Mouse (Mus musculus): ENCODE data around the gene Trim15. TPM values are rescaled to one million over a fixed set of nuclear protein-coding genes. Genes with fewer than 3 reads are reported as not detected.
"Not testable (repeated sequence)": the region's sequence is repeated elsewhere in the genome, so short reads cannot be mapped to it uniquely, and the experiment has no call there.

Gene Trim15
- under 1 TPM in 1 of 2 experiments, not detected in 1; 0.79 TPM for polyA plus RNA-seq (2017; shearing (Covaris generic))

DNA sequence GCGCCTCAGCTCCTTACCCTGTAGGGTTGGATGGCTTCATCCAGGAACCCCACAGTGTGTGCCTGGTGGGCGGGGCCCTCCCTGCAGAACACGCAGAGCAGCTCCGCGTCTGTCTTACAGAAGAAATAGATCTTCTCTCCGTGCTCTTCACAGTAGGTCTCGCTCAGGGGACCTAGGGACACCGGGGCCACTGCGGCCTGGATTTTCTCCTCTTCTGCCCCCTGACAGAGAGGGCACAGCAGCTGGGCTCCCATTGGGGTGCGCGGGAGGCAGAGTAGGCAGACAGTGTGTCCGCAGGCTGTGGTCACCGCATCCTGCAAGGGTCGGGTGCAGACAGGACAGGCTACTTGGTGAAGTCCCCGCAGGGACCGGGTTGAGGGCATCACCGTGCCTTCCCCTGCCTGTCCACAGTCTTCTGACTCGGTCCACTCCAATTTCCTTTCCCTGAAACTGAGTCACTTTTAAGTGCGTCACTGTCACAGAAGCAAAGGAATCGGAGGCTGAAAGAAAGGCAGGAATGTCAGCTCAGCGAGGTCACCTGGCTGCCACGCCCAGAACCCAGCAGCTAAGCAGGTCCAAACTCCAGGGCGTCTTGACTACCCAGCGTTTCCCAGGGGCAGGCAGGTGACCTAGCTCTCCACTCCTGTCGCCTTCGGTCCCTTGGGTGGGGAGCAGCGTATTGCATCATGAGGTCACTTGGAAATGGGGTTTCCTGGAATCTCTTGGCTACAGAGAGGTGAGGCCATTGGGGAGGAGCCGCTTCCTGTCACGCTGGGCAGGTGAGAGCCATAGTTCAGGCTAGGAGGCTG is at the start of gene Trim15:
Gene Trim15, minus strand, starts transcription at position 492 of the 809 bp plus-strand sequence.
- no peak for ATAC-seq

DNA sequence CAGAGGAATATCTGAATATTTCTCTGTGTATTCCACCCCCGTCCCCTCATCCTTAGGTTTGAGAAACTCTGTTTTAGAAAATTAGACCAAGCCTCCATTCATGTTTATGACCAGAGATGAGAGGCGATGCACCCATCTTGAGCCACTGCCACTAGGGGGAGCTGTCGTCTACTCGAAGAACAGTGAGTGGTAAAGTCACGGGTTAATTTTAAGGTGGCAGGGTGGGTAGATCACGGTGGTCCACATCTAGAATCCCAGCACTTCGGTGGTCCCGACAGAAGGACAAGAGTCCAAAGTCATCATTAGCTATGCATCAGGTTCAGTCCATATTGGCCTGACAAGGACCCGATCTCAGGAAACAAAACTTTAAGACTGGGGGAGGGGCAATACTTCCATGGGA is 48.1 kb upstream of the Trim15 start:
- ATAC-seq: peak; percentile 41

DNA sequence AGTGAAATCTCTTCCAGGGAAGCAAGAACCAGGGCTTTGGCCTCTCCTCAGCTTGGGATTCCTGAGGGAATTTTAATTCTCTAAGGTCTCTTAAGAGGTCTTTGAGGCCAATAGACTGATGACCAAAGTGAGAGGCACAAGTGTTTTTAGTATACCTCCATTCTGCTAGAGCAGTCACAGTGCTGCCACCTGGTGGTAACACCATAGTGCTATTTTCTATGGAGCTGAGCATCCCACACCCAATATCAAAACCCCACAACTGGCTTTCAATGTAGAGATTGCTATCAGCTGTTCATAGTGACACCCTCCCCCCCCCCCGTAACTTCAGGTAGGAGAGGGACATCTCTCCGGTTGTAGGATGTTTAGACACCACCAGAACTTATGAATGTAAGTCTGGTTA is 47.1 kb upstream of the Trim15 start:
- ATAC-seq: peak; percentile 77

DNA sequence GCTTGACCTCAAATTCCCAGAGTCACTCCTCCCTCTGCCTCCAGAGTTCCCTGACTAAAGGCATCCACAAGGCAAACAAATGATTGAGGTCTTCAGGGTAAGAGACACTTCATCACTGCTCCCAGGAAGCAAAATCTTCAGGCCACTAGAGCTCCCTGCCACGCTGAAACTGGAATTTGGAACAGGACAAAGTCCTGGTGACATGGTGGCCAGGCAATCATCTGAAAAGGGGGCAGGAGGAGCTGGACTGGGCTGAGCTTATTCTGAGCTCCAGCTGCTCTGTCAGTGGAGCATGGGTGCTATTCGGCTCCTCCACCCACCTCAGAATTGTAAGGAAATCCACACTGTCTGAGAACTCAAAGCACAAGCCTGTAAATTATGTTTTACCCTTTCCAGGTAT is 45.0 kb upstream of the Trim15 start:
- no peak for ATAC-seq

DNA sequence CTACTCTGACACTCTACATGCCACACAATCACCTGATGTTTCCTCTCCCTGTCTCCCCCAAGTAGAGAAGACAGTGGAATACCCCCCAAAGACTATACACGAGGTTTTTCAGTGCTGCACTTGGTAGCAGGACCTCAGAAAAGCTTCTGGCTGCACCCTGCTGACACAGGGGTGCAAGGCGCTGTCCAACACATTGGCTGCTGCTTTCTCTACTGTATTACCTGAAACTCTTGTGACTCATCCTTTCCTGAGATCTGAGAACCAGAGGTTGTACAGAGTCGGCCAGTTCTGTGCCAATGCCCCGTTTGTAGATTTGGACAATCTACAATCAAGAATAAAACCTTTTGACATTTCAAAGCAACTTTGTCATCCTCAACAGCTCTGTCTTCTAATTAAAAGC is 42.8 kb upstream of the Trim15 start:
- ATAC-seq: no peak

DNA sequence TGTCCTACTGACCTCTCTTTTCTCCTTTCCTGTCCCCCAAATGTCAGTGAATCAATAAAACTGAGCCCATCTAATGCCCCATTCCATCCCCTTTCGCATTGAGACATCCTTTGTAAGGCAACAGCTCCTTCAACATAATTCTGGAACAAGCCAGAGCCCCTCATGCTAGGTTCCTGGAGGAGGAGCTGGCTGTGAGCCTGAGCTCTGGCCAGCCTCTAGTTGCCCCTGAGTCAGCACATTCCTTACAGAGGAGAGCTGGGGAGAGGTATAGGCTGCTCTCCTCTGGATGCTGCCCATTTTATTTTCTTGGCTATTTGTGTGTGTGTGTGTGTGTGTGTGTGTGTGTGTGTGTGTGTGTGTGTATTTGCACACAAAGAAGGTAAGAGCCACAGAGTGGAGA is 41.2 kb upstream of the Trim15 start:
- ATAC-seq: no peak

DNA sequence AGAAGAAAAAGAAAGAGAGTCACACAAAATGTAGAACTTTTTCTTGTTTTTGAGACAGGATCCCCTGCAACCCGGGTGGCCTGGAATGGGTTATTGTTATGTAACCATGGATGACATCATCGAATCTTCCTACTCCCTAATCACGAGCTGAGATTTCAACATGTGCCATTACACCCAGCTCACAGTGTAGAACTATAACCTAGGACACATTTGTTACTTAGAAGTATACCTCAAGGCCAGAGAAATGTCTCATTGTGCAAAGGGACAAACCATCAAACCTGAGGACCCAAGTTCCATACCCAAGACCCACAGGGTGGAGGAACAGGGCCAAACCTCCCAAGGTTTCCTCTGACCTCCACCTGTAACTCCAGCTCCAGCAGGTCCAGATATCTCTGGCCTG is 36.6 kb upstream of the Trim15 start:
- ATAC-seq: no peak

DNA sequence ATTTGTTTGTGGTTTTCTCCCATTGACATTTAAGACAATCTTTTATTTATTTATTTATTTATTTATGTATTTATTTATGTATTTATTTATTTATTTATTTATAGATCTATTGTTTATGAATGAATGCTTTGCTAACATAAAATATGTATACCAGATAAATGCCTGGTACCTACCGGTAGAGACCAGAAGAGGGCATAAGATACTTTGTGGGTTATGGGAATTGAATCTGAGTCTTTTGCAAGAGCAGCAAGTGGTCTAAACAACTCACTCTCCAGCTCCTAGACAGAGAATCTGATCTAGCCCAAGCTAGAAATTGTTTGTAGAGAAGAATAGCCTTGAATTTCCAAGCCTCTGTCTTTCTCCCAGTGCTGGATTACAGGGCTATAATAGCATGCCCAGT is 33.7 kb upstream of the Trim15 start:
- ATAC-seq: no peak

DNA sequence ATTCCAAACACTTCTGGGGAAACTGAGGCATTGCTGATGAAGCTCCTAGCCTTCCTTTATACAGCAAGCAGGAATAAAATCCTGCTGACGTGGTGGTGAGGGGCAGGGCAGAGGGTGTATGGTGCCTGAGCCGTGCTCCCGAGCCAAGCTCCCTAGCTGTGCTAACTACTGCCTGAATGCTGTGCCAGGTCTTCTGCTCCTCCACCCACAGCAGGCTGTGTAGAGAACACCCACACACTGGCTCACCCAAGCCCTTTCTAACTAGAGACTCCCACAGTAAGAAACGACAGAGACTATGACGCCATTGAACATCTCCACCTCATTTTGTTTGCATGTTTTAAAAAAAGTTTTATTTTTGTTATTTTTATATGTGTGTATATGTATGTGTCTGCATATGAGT is 33.0 kb upstream of the Trim15 start:
- ATAC-seq: no peak

DNA sequence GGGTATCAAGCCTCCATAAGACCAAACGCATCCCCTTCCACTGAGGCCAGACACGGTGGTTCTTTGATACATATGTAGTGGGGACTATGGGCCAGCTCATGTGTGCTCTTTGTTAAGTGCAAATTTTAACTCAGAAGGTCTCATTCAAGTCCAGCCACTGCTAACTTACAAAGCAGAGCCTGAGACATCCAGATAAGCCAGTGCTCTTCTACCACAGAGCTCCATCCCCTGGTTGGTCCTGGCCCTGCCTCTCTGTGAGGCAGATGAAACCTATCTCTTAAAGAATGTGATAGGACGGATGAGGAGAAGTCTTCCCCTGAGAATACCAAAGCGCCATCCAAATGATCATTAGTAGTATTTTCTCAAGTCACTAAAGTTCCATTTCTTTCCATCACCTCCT is 32.4 kb upstream of the Trim15 start:
- no peak for ATAC-seq

DNA sequence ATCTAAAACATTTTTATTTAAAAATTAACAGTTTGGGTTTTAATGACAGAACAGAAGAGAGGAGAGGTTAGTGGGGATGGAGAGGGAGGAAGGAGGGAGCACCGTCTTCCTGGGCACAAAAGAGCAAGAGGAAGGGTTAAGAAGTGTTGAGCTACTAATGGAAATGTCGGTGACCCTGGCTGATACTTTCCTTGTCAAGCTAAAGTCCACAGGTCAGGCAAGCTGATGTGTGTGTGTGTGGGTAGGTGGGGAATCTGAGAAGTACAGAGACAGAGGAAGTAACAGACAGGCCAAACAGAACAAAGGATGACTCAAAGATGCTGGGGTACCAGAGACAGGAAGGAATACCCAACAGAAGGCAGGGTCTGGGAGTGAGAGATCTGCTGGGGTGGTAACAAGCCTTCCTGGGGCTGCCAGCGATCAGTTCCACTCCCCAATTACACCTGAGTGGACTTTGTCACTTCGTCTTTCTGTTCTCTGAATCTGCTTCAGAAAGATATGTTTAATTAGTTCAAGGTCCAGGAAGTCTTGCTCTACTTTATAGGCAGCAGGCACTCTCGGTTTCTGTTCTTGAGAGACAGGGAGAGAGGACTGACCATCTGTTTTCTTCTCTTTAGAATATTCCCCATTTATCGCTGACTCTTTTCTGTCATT is 30.7 kb upstream of the Trim15 start, which contains the start of gene Trim31:
Gene Trim31, plus strand, starts transcription at position 567 of the 654 bp plus-strand sequence.
- no peak for ATAC-seq

DNA sequence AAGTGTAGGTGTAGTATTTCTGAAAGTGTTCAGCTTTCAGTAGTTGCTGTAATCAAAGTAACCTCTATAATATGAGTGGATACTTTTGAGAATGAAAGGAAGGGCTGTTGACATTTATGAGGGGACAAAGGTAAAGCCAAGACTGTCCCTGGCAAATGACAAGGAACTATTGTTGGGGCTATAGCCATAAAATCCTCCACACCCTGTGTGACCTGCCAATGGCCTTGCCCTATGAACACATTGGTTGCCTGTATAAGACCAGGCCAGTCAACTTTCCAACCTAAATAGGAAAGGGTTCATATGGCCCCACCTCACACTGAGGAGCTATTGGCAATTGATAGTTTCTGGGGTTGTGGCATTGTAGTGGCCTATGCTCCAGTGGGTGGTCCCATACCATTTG is 30.1 kb upstream of the Trim15 start:
- no peak for ATAC-seq

DNA sequence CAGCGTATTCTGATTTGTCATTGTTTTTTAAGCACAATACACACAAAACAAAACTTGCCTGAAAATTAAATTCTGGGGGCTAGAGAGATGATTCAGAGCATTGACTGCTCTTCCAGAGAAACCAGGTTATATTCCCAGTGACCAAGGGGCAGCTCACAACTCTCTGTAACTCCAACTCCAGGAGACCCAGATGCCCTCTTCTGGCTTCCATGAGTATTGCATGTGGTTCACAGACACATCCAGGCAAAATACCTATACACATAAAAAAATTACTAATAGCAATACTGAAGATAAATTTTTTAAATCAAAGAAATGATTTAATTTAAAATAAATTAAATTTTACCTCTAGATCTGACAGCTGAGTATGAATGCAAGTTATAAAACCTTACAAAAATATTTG is 29.6 kb upstream of the Trim15 start:
- no peak for ATAC-seq

DNA sequence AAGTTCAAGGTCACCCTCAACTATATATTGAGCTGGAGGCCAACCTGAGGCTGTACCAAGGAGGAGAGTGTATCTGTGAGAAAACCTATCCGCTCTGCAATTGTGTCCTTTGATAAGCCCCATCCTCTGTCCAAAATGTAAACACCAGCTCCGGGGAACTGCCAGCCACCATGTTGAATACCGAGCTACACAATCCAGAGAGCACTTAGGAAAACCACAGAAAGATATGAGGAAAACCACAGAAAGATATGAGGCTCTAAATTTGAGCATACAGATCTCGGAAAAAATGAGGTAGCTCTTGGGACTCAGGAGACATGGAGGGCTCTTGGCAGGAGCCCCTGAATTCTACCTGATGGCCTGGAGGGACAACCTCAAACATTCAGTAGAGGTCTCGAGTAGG is 26.4 kb upstream of the Trim15 start:
- no peak for ATAC-seq

DNA sequence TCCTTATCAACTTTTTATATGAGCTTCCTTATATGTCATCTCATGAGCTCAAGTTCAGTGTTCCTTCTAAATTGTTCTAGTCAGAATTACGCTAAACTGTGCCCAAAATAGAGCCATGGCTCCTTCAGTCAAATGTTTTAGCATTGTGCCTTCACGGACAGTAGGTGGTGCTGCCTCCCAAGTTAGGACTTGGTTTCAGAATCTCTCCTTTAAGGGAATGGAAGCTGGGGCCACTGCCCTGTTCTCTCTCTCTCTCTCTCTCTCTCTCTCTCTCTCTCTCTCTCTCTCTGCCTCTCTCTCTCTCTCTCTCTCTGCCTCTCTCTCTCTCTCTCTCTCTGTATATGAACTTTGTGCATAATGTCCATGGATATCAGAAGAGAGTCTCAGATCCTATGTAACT is 25.4 kb upstream of the Trim15 start:
- ATAC-seq: peak; percentile 69

DNA sequence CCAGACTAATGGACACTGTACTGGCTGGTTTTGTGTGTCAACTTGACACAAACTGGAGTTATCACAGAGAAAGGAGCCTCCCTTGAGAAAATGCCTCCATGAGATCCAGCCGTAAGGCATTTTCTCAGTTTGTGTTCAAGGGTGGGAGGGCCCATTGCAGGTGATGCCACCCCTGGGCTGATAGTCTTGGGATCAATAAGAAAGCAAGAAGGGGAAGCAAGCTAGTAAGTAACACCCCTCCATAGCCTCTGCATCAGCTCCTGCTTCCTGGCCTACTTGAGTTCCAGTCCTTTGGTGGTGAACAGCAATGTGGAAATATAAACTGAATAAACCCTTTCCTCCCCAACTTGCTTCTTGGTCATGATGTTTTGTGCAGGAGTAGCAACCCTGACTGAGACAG is 24.5 kb upstream of the Trim15 start:
- ATAC-seq: not testable (repeated sequence)

DNA sequence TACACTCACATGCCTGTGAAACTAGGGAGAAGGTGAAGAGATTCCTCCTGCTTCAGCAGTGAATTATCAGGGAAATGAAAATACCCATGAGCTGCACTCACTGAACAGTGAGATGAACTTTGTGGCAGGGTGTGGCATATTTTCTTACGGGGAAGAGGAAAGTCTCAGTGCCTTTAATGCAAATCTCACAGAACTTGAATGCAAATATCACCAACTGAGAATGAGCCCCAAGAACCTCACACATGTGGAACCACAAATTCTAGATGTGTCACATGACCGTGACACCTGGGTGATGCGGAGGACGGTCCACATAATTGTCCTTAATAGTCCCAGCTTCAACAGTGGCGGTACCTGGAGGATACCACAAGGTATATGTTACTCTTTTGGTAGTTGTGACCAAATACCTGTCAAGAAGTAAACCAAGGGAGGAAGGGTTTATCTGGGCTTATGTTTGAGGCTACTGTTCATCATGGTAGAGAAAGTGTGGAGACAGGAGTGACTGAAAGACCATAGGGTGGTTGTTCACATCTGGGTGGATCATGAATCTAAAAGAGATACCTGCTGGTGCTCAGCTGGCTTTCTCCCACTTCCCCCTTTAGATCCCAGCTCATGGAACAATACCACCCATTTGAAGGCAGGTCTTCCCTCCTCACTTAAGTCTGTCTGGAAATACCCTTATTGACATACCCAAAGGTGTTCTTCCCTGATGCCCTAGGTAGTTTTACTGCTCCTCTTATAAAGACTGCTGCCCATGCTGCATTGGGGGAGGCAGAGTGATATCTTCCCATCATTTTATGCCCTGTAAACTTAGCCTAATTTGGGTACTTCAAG is 23.3 kb upstream of the Trim15 start, which contains the start of gene Trim40:
Gene Trim40, minus strand, starts transcription at position 51 of the 831 bp plus-strand sequence.
- ATAC-seq: no peak

DNA sequence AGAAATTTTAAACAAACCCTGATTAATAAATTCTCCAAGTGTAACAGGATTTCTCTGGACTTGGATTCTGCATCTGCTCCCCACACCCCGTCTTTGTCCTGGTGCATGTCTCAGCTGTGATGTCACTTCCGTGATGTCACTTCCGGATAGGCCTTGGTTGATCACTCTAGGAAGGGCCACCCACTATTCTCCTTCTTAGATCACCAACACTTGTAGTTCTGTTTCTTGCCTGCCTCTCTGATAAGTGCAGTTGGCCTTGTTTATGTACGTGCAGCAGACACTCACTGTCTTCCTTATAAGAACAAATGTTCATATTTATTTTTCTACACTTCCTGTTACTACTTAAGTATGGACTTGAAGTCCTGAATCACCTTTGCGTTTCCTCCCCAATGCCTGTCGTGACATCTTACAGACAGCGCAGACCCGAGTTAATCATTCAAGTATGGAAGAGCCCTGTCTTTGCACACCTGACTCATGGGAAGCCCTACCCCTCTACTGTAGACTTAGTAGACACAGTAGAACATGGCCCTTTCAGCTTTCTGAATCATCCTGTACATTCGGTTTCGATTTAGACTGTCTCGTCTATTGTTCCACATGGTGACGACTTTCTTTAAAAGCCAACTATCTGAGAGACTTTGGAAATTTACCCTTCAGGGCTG is 18.3 kb upstream of the Trim15 start:
- no peak for ATAC-seq

DNA sequence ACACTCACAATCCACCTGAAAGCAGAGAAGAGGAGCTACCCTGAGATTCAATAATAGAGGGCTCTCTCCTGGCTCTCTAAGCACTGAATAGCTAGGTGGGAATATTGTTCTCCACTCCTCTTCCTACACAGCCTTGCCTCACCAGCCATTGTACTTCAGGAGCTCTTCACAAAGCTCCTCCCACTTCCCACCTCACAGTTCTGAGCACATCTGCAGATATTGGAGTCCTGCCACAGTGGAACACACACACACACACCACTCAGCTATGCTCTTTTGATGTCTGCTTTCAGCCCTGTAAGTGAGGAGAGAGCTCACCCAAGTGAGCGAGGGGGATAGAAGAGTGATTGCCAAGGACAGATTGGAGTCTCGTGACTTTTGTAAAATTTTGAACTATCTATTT is 16.3 kb upstream of the Trim15 start:
- no peak for ATAC-seq

DNA sequence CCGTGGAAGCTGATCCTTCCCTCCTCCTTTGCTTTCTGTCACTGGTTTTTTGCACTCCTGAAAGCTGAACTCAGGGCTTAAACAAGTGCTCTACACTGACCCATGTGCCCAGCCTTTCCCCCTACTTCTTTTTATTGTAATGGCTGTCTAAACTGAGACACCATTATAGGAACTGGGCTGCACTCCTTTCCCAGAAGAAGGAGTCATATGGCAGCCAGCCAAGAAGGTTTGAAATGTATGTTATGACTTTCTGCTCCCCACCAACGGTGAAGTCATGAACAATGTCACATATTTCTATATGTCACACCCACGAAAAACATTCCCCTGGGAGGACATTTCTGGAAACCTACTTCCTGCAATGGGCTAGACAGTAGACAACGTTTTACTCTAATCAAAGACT is 7.6 kb upstream of the Trim15 start:
- ATAC-seq: no peak

DNA sequence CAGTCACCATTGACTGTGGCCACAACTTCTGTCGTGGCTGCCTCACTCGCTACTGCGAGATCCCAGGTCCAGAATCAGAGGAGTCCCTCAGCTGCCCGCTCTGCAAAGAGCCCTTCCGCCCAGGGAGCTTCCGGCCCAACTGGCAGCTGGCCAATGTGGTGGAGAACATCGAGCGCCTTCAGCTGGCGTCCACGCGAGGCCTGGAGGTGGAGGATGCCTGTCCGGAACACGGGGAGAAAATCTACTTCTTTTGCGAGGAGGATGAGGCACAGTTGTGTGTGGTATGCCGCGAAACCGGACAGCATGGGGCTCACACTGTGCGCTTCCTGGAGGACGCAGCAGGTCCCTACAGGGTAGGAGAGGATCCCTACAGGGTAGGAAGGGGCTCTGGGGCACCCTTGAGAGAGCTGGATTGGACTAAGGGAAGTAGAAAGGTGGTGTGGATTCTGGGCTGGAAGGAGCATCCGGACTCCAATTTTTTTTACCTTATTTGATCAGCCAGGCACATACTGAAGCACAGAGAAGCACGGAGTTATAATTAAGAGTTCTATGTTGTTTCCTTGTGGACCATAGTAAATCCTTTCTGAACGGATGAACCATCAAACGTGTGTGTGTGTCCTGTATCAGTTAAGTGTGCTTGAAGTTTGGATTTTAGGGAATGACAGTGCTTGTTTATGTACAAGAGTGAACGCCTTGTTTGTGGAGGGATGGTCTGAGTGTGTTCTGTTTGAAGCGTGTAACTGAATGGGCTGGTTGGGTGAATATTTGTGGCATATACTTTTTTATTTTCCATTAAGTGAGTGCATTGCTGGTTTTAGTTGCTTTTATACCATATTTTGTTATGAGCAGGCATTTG is 3.2 kb upstream of the Trim15 start:
- no peak for ATAC-seq

All from CD4-positive, CD25-positive, alpha-beta regulatory T cell, adult 4 months (primary cell).